Mouse (Mus musculus) myocyte (in vitro differentiated cells): ENCODE results near the gene Oog4. TPM values are rescaled to one million over a fixed set of nuclear protein-coding genes. Genes with fewer than 3 reads are reported as not detected.
A peak's percentile ranks its signal among the peaks of the same experiment; 100 is the strongest.
"Not testable (repeated sequence)": the region's sequence is repeated elsewhere in the genome, so short reads cannot be mapped to it uniquely, and the experiment has no call there.

Experiments used
- H3K27me3 ChIP-seq: one replicate; pipeline ENCODE4 v1.6.1; 2011; ENCODE audit not compliant: control insufficient read depth, insufficient read depth, insufficient read length
- H3K36me3 ChIP-seq: one replicate; pipeline ENCODE4 v1.6.1; 2011; ENCODE audit not compliant: control insufficient read depth, insufficient read depth
- H3K4me2 ChIP-seq: one replicate; pipeline ENCODE4 v1.6.1; 2011; ENCODE audit warnings: low read depth, control low read depth
- H3K4me3 ChIP-seq: one replicate; pipeline ENCODE4 v1.5.1; 2011; ENCODE audit warnings: mild to moderate bottlenecking, control low read depth, moderate library complexity
- H3K79me2 ChIP-seq: one replicate; pipeline ENCODE4 v1.6.1; 2011; ENCODE audit not compliant: control insufficient read depth, insufficient read depth
- H3ac ChIP-seq: one replicate; pipeline ENCODE4 v1.6.1; 2011; ENCODE audit not compliant: control insufficient read depth, insufficient read length
- CEBPB ChIP-seq: IDR thresholded peaks from 2 replicates; pipeline ENCODE4 v1.6.1; 2011; ENCODE audit warnings: mild to moderate bottlenecking, moderate library complexity; ENCODE audit not compliant: poor library complexity, insufficient read depth, severe bottlenecking
- E2F4 ChIP-seq: IDR thresholded peaks from one replicate; pipeline ENCODE4 v1.6.1; 2011; ENCODE audit warnings: mild to moderate bottlenecking, control low read depth, moderate library complexity; ENCODE audit not compliant: insufficient read depth
- MAX ChIP-seq: IDR thresholded peaks from one replicate; pipeline ENCODE4 v1.6.1; 2011; ENCODE audit warnings: low read depth, mild to moderate bottlenecking, control low read depth
- MYOD1 ChIP-seq, 3 experiments: IDR thresholded peaks; one replicate each; pipeline ENCODE4 v1.6.1; 2011; ENCODE audit warnings: control low read depth in 2 of 3, low read depth in 2 of 3, mild to moderate bottlenecking in 2 of 3, moderate library complexity in 1 of 3; ENCODE audit not compliant: insufficient read length in 2 of 3, control insufficient read depth in 1 of 3
- MYOG ChIP-seq, 3 experiments: IDR thresholded peaks; one replicate each; pipeline ENCODE4 v1.6.1; 2011; ENCODE audit warnings: control low read depth in 2 of 3, low read depth in 2 of 3, mild to moderate bottlenecking in 2 of 3; ENCODE audit not compliant: insufficient read length in 2 of 3, control insufficient read depth in 1 of 3, insufficient read depth in 1 of 3
- POLR2A ChIP-seq: IDR thresholded peaks from one replicate; pipeline ENCODE4 v1.6.1; 2011; ENCODE audit warnings: low read depth, mild to moderate bottlenecking, control low read depth, moderate library complexity; ENCODE audit not compliant: insufficient read length
- POLR2AphosphoS2 ChIP-seq: IDR thresholded peaks from one replicate; pipeline ENCODE4 v1.6.1; 2011; ENCODE audit warnings: low read depth, control low read depth; ENCODE audit not compliant: insufficient read length
- REST ChIP-seq: IDR thresholded peaks from one replicate; pipeline ENCODE4 v1.6.1; 2011; ENCODE audit warnings: mild to moderate bottlenecking, control low read depth, moderate library complexity; ENCODE audit not compliant: insufficient read depth, insufficient read length
- SRF ChIP-seq: IDR thresholded peaks from one replicate; pipeline ENCODE4 v1.6.1; 2011; ENCODE audit warnings: low read depth; ENCODE audit not compliant: control insufficient read depth, insufficient read length
- TCF12 ChIP-seq: IDR thresholded peaks from one replicate; pipeline ENCODE4 v1.6.1; 2011; ENCODE audit warnings: mild to moderate bottlenecking, control low read depth; ENCODE audit not compliant: poor library complexity, insufficient read depth, severe bottlenecking
- TCF3 ChIP-seq: IDR thresholded peaks from one replicate; pipeline ENCODE4 v1.6.1; 2011; ENCODE audit warnings: low read depth, control low read depth; ENCODE audit not compliant: insufficient read length
- USF1 ChIP-seq: IDR thresholded peaks from one replicate; pipeline ENCODE4 v1.6.1; 2011; ENCODE audit warnings: low read depth, mild to moderate bottlenecking, control low read depth, moderate library complexity
- polyA plus RNA-seq: library from polyadenylated mRNA; unstranded; fragments of >200 nt; fragmentation: generic; extraction: Trizol; gene quantifications from one replicate; pipeline ENCODE4 v1.2.1, GENCODE M21; 2012; ENCODE audit warnings: missing spikeins

Oog4 gene
- not detected for polyA plus RNA-seq

- Histone ChIP-seq H3K36me3 (no peaks in the 10 kb centered on the region), H3K4me2 (no peak within 1 kb of the TSS), H3K4me3 (no peak within 1 kb of the TSS), H3K27me3 (no peaks in the 10 kb centered on the region), H3K79me2 (no peaks in the 10 kb centered on the region), H3ac (no peak within 1 kb of the TSS)
- no peak for TF ChIP-seq USF1
Observed at GRCm38 (mm10) chr4:143450224-143450623, at the start of gene Oog4. Gene Oog4 (minus strand): TSS chr4:143450324.

DNA sequence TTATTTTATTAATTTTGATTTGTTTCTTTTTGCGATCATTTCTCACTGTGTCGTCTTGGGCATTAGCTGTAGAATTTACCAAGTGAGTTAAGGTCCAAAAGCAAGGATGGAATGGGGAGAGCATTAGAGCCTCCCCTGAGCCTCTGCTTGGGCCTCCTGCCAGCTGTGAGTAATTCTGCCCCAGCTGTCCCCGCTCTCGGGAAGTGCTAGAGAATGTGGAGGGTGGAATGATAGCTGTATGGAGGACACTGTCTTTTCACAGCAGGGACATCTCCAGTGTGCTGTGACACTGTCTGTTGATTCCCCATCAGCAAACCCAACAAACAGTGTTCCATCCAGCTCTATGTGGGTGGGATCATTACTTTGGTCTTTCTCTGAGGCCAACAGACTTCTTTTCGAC is 23.4 kb downstream of the Oog4 start:
- H3K36me3 ChIP-seq, H3ac ChIP-seq, H3K4me2 ChIP-seq: not testable (repeated sequence)

DNA sequence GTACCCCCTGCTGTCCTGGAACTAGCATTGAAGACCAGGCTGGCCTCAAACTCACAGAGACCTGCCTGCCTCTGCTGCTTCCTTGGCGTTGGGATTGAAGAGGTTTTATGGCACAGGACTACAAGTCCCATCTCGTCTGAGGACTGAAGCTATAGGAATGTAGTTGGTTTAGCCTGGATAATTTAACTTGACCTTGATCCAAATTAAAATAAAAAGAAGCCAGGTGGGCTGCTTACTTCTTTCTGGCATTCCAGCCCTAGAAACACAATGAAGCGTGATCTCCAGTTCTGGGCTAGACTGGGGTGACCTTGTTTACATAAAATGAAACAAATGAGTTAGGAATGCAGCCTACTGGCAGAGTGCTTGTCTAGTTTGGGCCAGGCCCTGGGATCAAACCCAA is 36.0 kb downstream of the Oog4 start:
- H3K36me3 ChIP-seq: peaks cover 27% of the 10 kb centered on the region
- H3K4me3 ChIP-seq: no peak overlapping the region
- H3K79me2 ChIP-seq: peaks cover 26% of the 10 kb centered on the region
- TF ChIP-seq TCF12: no peak
- TF ChIP-seq MYOG (IDR thresholded peaks at IDR 0.05; ENCODE audit: control insufficient read depth in 1 of 3, insufficient read depth in 1 of 3, insufficient read length in 2 of 3, low read depth in 2 of 3): no peak
- TF ChIP-seq TCF3: no peak
- TF ChIP-seq USF1: no peak
- no peak for TF ChIP-seq E2F4
- TF ChIP-seq MYOD1 (IDR thresholded peaks at IDR 0.05; ENCODE audit: control insufficient read depth in 1 of 3, insufficient read length in 2 of 3, low read depth in 2 of 3): no peak
- no peak for TF ChIP-seq POLR2AphosphoS2
- no peak for TF ChIP-seq CEBPB
- TF ChIP-seq POLR2A: no peak
- no peak for TF ChIP-seq SRF
- no peak for TF ChIP-seq REST
- TF ChIP-seq MAX: no peak
- no peak overlapping the region for H3K4me2 ChIP-seq
- no peaks in the 10 kb centered on the region for H3K27me3 ChIP-seq
- H3ac ChIP-seq: no peak overlapping the region

More for the DNA sequence above, 23.4 kb downstream of the Oog4 start:
- H3K27me3 ChIP-seq, H3K4me3 ChIP-seq, H3K79me2 ChIP-seq: not testable (repeated sequence)

DNA sequence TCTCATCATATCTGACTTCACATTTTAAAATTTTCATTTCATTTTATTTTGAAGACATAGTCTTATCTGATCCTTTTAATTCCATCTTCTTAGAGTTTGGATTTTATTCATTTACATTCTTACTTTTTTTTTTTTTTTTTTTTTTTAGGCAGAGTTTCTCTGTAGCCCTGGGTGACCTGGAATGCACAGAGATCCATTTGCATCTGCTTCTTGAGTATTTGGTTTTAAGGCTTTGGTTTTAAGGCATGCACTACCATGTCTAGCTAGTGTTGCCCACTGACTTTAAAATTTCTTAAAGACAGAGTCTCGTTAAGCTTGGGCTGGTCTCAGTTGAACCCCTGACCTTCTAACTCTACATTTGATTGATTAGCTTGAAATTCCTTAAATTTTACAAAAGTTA is 36.5 kb downstream of the Oog4 start:
- H3ac ChIP-seq: no peak overlapping the region
- H3K36me3 ChIP-seq: peaks cover 22% of the 10 kb centered on the region
- peaks cover 26% of the 10 kb centered on the region for H3K79me2 ChIP-seq
- peak overlapping the region; percentile 74 for H3K4me3 ChIP-seq
- TF ChIP-seq POLR2A (no peak), MYOG (IDR thresholded peaks at IDR 0.05; ENCODE audit: control insufficient read depth in 1 of 3, insufficient read depth in 1 of 3, insufficient read length in 2 of 3, low read depth in 2 of 3) (no peak), CEBPB (no peak), REST (no peak), MAX (no peak), POLR2AphosphoS2 (no peak), E2F4 (no peak), TCF3 (no peak)
- H3K27me3 ChIP-seq: no peaks in the 10 kb centered on the region
- peak overlapping the region; percentile 78 for H3K4me2 ChIP-seq

- TF ChIP-seq POLR2AphosphoS2 (peak; percentile 54), CEBPB (no peak), E2F4 (no peak), MYOD1 (IDR thresholded peaks at IDR 0.05; ENCODE audit: control insufficient read depth in 1 of 3, insufficient read length in 2 of 3, low read depth in 2 of 3) (no peak), TCF3 (no peak), USF1 (no peak), TCF12 (no peak), MAX (no peak), SRF (no peak), MYOG (IDR thresholded peaks at IDR 0.05; ENCODE audit: control insufficient read depth in 1 of 3, insufficient read depth in 1 of 3, insufficient read length in 2 of 3, low read depth in 2 of 3) (no peak), REST (no peak), POLR2A (peak; percentile 50)
- Histone ChIP-seq H3K36me3 (peaks cover 11% of the 10 kb centered on the region), H3ac (no peak within 1 kb of the TSS), H3K79me2 (peaks cover 26% of the 10 kb centered on the region), H3K4me3 (peak within 1 kb of the TSS; percentile 74), H3K27me3 (no peaks in the 10 kb centered on the region), H3K4me2 (peak within 1 kb of the TSS; percentile 79)
Observed at GRCm38 (mm10) chr4:143412219-143413092, 37.7 kb downstream of the Oog4 start, which contains the start of gene Pramef8. Gene Pramef8 (plus strand): TSS chr4:143412426.
